Mouse (Mus musculus): ENCODE measurements around the gene Ap1ar. TPM values are rescaled to one million over a fixed set of nuclear protein-coding genes. Genes with fewer than 3 reads are reported as not detected.

Ap1ar gene
- not detected in 2 replicates for polyA plus RNA-seq (2012; ENCODE audit: insufficient read depth, insufficient read length, low replicate concordance, missing spikeins)

DNA sequence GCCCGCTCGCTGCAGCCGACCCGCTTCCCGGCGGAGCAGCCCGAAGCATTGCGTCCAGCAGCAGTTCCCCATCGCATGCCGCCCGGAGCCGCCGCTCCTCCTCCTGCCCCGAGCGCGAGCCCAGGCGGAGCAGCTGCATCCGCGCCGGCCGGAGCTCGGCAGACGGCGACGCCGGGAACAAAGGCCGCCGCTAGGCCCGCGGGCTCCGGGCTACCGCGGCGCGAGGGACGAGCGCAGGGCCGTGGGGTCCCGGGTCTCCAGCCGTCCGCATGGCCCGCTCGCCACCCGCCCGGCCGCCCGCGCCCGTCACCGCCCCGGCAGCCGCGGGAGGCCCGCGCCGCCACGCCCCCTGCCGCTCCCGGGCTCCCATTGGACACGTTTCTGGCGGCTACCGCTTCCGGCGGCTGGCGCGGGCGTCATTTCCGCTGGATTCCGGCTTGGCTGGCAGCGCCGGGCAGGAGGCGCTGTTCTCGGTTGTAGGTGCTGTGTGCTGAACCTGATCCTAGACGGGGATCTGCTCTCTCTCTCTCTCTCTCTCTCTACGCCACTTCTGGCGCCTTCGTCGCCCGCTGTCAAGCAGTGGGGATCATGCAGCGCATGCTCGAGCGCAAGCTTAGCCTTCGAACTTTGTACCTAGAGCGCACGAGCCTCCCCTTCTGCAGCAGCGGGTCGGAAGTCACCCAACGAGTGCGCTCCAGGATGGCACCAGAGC lies at the start of gene Ap1ar:
Ap1ar (minus strand) TSS at position 370 of the 712 bp plus-strand sequence.
- WGBS: under 1% methylated on average over 88 of the region's 89 CpGs
- H3K27ac ChIP-seq (ENCODE audit: insufficient read depth, low read depth, low read length): peak within 1 kb of the TSS; percentile 84
- H3K4me1 ChIP-seq (ENCODE audit: control insufficient read depth, insufficient read depth, low read length): peaks cover 2% of the 10 kb centered on the region; the same call in 1 of the 2 replicates
- H3K4me3 ChIP-seq (ENCODE audit: insufficient read depth, low read depth, low read length): peak within 1 kb of the TSS; percentile 90
- TF ChIP-seq POLR2A (IDR thresholded peaks at IDR 0.05; ENCODE audit: insufficient read depth, low read depth, low read length): peak; percentile 97
- TF ChIP-seq CTCF (IDR thresholded peaks at IDR 0.05; ENCODE audit: insufficient read depth, low read depth, low read length): peak; percentile 20; the same call in 1 of the 2 replicates

DNA sequence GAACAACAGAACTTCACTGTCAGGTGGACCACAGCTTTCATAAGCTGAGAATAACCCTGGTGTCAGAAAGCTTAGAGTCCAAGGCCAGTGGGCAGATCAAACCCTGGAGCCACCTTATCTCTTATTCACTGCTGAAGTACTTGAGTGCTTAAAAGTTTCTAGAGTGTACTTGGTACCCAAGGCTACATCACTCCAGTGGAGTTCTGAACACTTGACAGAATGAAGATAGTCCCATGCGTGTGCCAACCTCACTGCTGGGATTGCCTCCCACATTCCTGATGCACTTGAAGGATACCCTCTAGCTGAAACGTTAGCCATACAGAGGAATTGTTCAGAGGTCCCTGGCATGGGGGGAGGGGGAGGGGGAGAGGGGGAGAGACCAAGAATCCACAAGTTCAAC lies 44.4 kb upstream of the Ap1ar start:
- WGBS: 76% methylated on average over 2 of the region's 2 CpGs
- no peak overlapping the region for H3K4me3 ChIP-seq (ENCODE audit: insufficient read depth, low read depth, low read length)
- no peaks in the 10 kb centered on the region for H3K4me1 ChIP-seq (ENCODE audit: control insufficient read depth, insufficient read depth, low read length)
- TF ChIP-seq POLR2A (IDR thresholded peaks at IDR 0.05; ENCODE audit: insufficient read depth, low read depth, low read length) (no peak), CTCF (IDR thresholded peaks at IDR 0.05; ENCODE audit: insufficient read depth, low read depth, low read length) (no peak)
- H3K27ac ChIP-seq (ENCODE audit: insufficient read depth, low read depth, low read length): no peak overlapping the region

DNA sequence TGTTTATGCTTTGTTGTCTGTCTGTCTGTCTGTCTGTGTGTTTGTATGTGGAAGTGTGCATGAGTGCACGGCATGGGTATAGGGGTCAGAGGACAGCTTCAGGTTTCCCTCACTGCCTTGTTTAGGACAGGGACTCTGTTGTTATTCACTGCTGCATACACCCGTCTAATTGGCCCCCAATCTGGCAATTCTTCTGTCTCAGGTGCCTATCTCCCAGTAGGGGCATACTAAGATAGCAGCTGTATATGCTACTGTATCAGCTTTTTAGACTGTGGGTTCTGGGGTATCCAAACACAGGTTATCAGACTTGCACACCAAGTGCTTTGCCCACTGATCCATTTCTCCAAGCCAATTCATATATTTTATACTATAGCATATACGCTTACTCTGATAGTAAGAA lies 42.6 kb upstream of the Ap1ar start:
- Histone ChIP-seq H3K27ac (ENCODE audit: insufficient read depth, low read depth, low read length) (no peak overlapping the region), H3K4me3 (ENCODE audit: insufficient read depth, low read depth, low read length) (no peak overlapping the region), H3K4me1 (ENCODE audit: control insufficient read depth, insufficient read depth, low read length) (no peaks in the 10 kb centered on the region)
- no peak for TF ChIP-seq POLR2A (IDR thresholded peaks at IDR 0.05; ENCODE audit: insufficient read depth, low read depth, low read length)
- no peak for TF ChIP-seq CTCF (IDR thresholded peaks at IDR 0.05; ENCODE audit: insufficient read depth, low read depth, low read length)
- WGBS: 92% methylated on average over 3 of the region's 3 CpGs

DNA sequence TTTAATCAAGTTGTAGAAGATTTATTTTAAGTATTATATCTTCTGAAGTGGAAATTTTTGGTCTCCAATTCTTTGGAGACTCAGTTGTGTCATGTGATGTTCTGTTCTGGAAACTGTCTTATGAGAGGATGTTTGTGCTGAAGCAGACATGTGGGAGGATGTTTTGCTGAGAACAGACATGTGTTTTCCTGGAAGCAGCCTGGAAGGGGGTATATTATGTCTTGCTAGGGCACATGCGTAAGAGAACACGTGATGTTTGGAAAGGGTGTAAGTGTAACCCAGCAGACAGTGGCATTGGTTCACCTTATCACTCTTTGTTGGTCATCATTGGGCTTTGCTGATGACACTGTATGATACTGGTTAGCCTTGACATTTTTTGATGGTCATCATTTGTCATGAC lies 38.2 kb upstream of the Ap1ar start:
- 95% methylated on average over 2 of the region's 2 CpGs for WGBS
- Histone ChIP-seq H3K4me1 (ENCODE audit: control insufficient read depth, insufficient read depth, low read length) (no peaks in the 10 kb centered on the region), H3K27ac (ENCODE audit: insufficient read depth, low read depth, low read length) (no peak overlapping the region), H3K4me3 (ENCODE audit: insufficient read depth, low read depth, low read length) (no peak overlapping the region)
- no peak for TF ChIP-seq CTCF (IDR thresholded peaks at IDR 0.05; ENCODE audit: insufficient read depth, low read depth, low read length)
- no peak for TF ChIP-seq POLR2A (IDR thresholded peaks at IDR 0.05; ENCODE audit: insufficient read depth, low read depth, low read length)

DNA sequence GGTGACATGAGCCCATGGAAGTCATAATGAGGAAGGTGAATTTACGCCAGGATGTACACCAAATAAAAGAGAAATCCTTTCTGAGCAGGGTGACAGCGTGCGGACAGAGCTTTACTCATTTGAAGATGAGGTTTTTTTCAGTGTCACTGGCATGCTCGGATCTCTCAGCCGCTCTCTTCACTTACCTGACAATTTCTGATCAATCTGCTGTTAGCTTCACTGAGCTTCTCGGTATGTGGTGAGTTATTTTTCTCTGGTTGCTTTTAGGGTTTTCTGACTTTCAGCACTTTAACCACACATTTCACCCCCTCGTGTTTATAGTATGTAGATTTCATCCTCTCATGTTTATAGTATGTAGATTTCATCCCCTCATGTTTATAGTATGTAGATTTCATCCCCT lies 37.7 kb upstream of the Ap1ar start:
- Histone ChIP-seq H3K4me3 (ENCODE audit: insufficient read depth, low read depth, low read length) (no peak overlapping the region), H3K27ac (ENCODE audit: insufficient read depth, low read depth, low read length) (no peak overlapping the region), H3K4me1 (ENCODE audit: control insufficient read depth, insufficient read depth, low read length) (no peaks in the 10 kb centered on the region)
- TF ChIP-seq CTCF (IDR thresholded peaks at IDR 0.05; ENCODE audit: insufficient read depth, low read depth, low read length): no peak
- no peak for TF ChIP-seq POLR2A (IDR thresholded peaks at IDR 0.05; ENCODE audit: insufficient read depth, low read depth, low read length)
- WGBS: 91% methylated on average over 7 of the region's 7 CpGs

DNA sequence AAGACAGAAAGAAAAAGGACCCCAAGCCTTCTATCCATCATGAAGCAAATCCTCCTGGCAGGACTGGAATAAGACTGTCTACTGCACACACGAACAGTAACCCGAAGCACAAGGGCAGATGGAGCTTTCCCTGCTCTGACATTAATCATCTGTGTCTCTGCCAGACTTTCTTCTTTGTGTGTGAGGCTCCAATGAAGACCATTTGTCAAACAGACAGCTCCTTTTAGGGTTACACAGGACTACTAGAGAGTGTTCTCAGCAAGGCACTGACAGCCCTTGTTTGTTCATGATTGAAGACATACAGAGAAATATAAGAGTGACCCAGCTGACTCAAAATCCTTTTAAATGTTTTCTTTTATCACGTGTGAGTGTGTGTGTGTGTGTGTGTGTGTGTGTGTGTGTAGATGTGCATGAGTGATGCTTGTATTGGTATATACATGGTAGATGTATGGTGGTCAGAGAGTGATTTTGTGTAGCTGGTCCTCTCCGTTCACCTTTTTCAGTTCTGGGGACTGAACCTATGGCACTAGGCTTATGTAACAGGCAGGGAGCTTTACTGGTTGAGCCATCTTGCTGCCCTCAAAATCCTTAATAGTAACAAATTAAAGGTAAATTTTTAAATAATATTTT lies 37.0 kb upstream of the Ap1ar start:
- TF ChIP-seq CTCF (IDR thresholded peaks at IDR 0.05; ENCODE audit: insufficient read depth, low read depth, low read length) (no peak), POLR2A (IDR thresholded peaks at IDR 0.05; ENCODE audit: insufficient read depth, low read depth, low read length) (no peak)

DNA sequence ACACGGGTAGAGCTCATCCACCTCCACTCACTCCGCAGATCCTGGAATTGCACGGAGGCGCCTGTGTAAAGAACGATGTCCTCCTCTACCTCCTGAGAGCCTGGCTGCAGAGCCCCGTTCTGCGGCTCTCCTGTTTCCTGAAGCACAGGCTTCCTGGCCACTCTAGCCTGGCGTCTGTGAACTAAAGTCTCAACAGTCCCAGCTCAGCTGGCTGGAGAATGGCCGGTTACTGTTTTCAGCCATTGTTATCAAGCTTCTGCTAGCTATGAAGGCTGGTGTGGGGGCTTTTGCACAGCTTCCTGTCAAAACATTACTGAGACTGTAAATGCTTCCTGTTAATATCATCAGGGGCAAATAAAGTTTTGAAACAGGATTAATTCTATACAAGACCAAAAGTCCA lies 34.3 kb upstream of the Ap1ar start:
- Histone ChIP-seq H3K4me3 (ENCODE audit: insufficient read depth, low read depth, low read length) (no peak overlapping the region), H3K4me1 (ENCODE audit: control insufficient read depth, insufficient read depth, low read length) (no peaks in the 10 kb centered on the region), H3K27ac (ENCODE audit: insufficient read depth, low read depth, low read length) (no peak overlapping the region)
- 88% methylated on average over 9 of the region's 9 CpGs for WGBS
- TF ChIP-seq POLR2A (IDR thresholded peaks at IDR 0.05; ENCODE audit: insufficient read depth, low read depth, low read length) (no peak), CTCF (IDR thresholded peaks at IDR 0.05; ENCODE audit: insufficient read depth, low read depth, low read length) (no peak)

More for the DNA sequence above, 37.0 kb upstream of the Ap1ar start:
- H3K4me3 ChIP-seq (ENCODE audit: insufficient read depth, low read depth, low read length): no peak overlapping the region
- H3K27ac ChIP-seq (ENCODE audit: insufficient read depth, low read depth, low read length): no peak overlapping the region
- H3K4me1 ChIP-seq (ENCODE audit: control insufficient read depth, insufficient read depth, low read length): no peaks in the 10 kb centered on the region
- WGBS: 52% methylated on average over 4 of the region's 4 CpGs

DNA sequence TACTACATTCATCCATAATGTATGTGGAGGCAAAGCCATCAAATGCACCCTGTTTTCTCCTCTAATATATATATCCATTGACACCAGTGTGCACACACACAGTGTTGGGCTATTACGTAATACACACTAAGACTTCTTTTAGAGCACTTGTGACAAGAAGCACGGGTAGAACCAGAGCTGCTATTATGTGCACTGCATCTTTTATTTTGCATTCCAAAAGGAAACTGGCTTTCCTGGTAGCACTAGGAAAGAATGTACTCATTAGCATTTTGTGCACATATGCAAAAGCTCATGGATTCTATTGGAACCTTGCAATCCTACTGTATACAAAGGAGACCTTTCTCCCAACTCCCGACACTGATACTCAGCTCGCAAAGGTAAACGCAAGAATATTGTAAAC lies 31.6 kb upstream of the Ap1ar start:
- TF ChIP-seq CTCF (IDR thresholded peaks at IDR 0.05; ENCODE audit: insufficient read depth, low read depth, low read length) (no peak), POLR2A (IDR thresholded peaks at IDR 0.05; ENCODE audit: insufficient read depth, low read depth, low read length) (no peak)
- 47% methylated on average over 5 of the region's 5 CpGs for WGBS
- no peak overlapping the region for H3K4me3 ChIP-seq (ENCODE audit: insufficient read depth, low read depth, low read length)
- no peaks in the 10 kb centered on the region for H3K4me1 ChIP-seq (ENCODE audit: control insufficient read depth, insufficient read depth, low read length)
- no peak overlapping the region for H3K27ac ChIP-seq (ENCODE audit: insufficient read depth, low read depth, low read length)

DNA sequence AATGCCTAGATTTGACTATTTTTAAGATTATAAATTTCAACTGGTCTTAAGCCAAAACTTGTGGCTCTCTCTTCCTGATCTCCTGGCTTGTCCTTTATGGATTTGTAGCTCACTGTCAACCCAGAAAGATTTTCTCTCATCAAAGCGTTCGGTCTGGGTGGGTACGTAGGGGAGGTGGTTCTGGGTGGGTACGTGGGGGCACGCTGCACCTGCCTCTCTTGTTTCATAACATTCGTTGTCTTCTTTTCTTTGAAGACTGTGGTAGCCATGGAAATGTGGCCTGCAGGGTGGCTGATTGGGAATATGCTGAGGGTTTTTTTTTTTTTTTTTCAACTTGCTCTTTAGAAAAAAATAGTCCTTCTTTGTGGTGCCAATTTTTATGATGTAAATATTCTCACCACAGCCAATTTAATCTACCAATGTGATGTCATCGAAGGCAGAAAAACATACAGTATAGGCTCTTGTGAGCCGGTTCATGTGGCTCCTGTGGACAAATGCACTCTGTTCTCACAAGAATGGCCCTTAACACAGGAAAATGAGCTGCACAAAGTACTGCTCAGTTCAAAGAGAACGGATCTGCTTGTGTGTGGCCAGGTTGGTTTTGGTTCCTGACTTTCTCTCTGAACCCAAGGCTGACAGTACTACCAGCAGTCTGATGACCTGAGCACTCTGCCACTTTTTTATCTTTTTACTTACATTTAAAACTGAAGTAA lies 30.9 kb upstream of the Ap1ar start:
- Histone ChIP-seq H3K4me3 (ENCODE audit: insufficient read depth, low read depth, low read length) (no peak overlapping the region), H3K4me1 (ENCODE audit: control insufficient read depth, insufficient read depth, low read length) (no peaks in the 10 kb centered on the region), H3K27ac (ENCODE audit: insufficient read depth, low read depth, low read length) (no peak overlapping the region)
- 56% methylated on average over 9 of the region's 9 CpGs for WGBS
- TF ChIP-seq CTCF (IDR thresholded peaks at IDR 0.05; ENCODE audit: insufficient read depth, low read depth, low read length) (no peak), POLR2A (IDR thresholded peaks at IDR 0.05; ENCODE audit: insufficient read depth, low read depth, low read length) (no peak)
